Mouse (Mus musculus): ENCODE data around the gene Gli2.

- TF ChIP-seq GATA1 (IDR thresholded peaks at IDR 0.05; ENCODE audit: borderline replicate concordance, low read length), result no peak
- no peak for TF ChIP-seq CTCF (IDR thresholded peaks at IDR 0.05; ENCODE audit: low read depth, low read length)
- no peak for TF ChIP-seq POLR2AphosphoS5 (IDR thresholded peaks at IDR 0.05; ENCODE audit: insufficient replicate concordance, low read depth, low read length)
- TF ChIP-seq TAL1 (conservative IDR thresholded peaks at IDR 0.05; ENCODE audit: low read depth, low read length), result no peak
- no peak for TF ChIP-seq GATA2 (IDR thresholded peaks at IDR 0.05; ENCODE audit: borderline replicate concordance, low read depth, low read length)
Measured at GRCm38 (mm10) chr1:118830658-118831057, 222.8 kb downstream of the Gli2 start.
